Mouse (Mus musculus) liver, embryonic 11.5 days (tissue): ENCODE measurements around the gene Nktr. TPM values are rescaled to one million over a fixed set of nuclear protein-coding genes. Genes with fewer than 3 reads are reported as not detected.

Source experiments
- ATAC-seq: fragments of 200-750 bp; cut with Nextera tagmentation; replicated peaks from 2 replicates; pipeline ENCODE4 v1.8.0; 2017; ENCODE audit warnings: moderate number of reproducible peaks, mild to moderate bottlenecking, moderate TSS enrichment, moderate library complexity; ENCODE audit not compliant: low FRiP score
- DNase-seq: peaks from one replicate; pipeline ENCODE4 v3.0.0-alpha.2; 2017; ENCODE audit warnings: low spot score
- H3K27ac ChIP-seq: fragments of 300-500 bp; sonication (generic); 2 replicates; pipeline ENCODE4 v1.5.1; 2014; ENCODE audit warnings: mild to moderate bottlenecking, low read depth, low read length, control low read depth
- H3K27me3 ChIP-seq: fragments of 300-500 bp; sonication (generic); replicated peaks from 2 replicates; pipeline ENCODE4 v1.6.1; 2014; ENCODE audit warnings: low read length, mixed read lengths; ENCODE audit not compliant: control insufficient read depth, insufficient read depth
- H3K36me3 ChIP-seq: fragments of 300-500 bp; sonication (generic); 2 replicates; pipeline ENCODE4 v1.6.1; 2014; ENCODE audit warnings: mild to moderate bottlenecking, low read length, moderate library complexity, mixed read lengths; ENCODE audit not compliant: control insufficient read depth, insufficient read depth
- H3K4me1 ChIP-seq: fragments of 300-500 bp; sonication (generic); replicated peaks from 2 replicates; pipeline ENCODE4 v1.6.1; 2014; ENCODE audit warnings: low read length, mixed read lengths; ENCODE audit not compliant: control insufficient read depth, insufficient read depth
- H3K4me2 ChIP-seq: fragments of 300-500 bp; sonication (generic); 2 replicates; pipeline ENCODE4 v1.6.1; 2014; ENCODE audit warnings: mild to moderate bottlenecking, control low read depth, moderate library complexity
- H3K4me3 ChIP-seq: fragments of 300-500 bp; sonication (generic); 2 replicates; pipeline ENCODE4 v1.5.1; 2014; ENCODE audit warnings: low read depth, low read length, control low read depth
- H3K9ac ChIP-seq: fragments of 300-500 bp; sonication (generic); 2 replicates; pipeline ENCODE4 v1.6.1; 2014; ENCODE audit warnings: low read depth, low read length, control low read depth
- H3K9me3 ChIP-seq: fragments of 300-500 bp; sonication (generic); 2 replicates; pipeline ENCODE4 v1.6.1; 2016; ENCODE audit warnings: low read length, inconsistent platforms, mixed read lengths; ENCODE audit not compliant: control insufficient read depth
- WGBS: fragments of 180-500 bp; shearing (Covaris S2); extraction: QIAGEN DNeasy Blood & Tissue Kit; methylation state at CpG from one replicate; pipeline ENCODE4 v1.1.7; 2014; 5-methylcytosine and 5-hydroxymethylcytosine counted together
- polyA plus RNA-seq: library from polyadenylated mRNA; unstranded; fragments of >200 nt; fragmentation: Nextera tagmentation; extraction: Ambion mirVana; gene quantifications from 2 replicates; pipeline ENCODE4 v1.2.1, GENCODE M21; 2014

Nktr gene
- polyA plus RNA-seq, 1 experiment from 2014 or later = 48.2 TPM

DNA sequence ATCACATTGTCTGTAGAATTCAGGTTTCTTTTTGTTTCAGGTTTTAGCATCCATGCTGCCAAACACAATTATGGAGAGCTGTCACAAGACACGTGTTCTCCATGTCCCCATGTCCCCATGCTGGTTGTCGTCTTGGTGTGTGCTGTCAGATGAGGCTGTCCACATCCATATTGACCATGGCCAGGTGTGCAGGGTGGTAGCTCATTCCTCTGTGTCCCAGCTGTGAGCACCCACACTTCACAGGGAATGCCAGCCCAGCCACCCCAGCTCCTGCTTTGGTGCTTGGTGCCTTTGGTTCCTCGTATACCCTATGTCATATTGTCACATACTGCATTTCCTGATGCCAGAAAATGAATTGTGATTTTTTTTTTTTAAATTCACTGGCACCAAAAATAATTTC is 35.7 kb downstream of the Nktr start:
- H3K4me1 ChIP-seq = peaks cover 5% of the 10 kb centered on the region; the same call in 1 of the 2 replicates
- peaks cover 48% of the 10 kb centered on the region for H3K36me3 ChIP-seq
- ATAC-seq = no peak
- no peak overlapping the region for H3K9ac ChIP-seq
- no peak overlapping the region for H3K4me3 ChIP-seq
- 91% methylated on average over 3 of the region's 3 CpGs for WGBS
- H3K27ac ChIP-seq = no peak overlapping the region
- no peak overlapping the region for H3K4me2 ChIP-seq
- H3K9me3 ChIP-seq = no peaks in the 10 kb centered on the region
- peaks cover 11% of the 10 kb centered on the region for H3K27me3 ChIP-seq
- DNase-seq = peak; percentile 22

DNA sequence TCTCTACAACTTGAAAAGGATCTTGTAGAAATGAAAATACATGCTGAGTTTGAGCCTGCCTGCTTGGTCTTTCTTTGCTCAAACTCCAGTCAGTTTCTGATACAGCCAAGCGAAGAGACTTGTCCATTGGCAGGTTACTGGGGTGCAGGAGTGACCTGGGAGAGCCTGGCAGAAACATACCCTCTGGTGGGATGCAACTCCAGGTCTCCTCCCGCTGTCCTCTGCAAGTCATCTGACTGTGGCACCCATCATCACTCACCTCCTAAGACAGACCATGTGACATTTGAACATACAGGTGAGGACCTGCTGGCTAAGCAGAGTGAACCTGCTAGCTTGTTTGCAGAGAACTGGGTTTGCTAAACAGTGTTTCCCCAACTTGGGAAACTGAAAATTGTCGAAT is 37.8 kb downstream of the Nktr start:
- no peak overlapping the region for H3K4me2 ChIP-seq
- no peak overlapping the region for H3K4me3 ChIP-seq
- 84% methylated on average over 3 of the region's 3 CpGs for WGBS
- DNase-seq (no peak), ATAC-seq (no peak)
- no peak overlapping the region for H3K9ac ChIP-seq
- H3K9me3 ChIP-seq = no peaks in the 10 kb centered on the region
- no peak overlapping the region for H3K27ac ChIP-seq
- H3K4me1 ChIP-seq = peaks cover 12% of the 10 kb centered on the region
- peaks cover 32% of the 10 kb centered on the region for H3K27me3 ChIP-seq
- peaks cover 32% of the 10 kb centered on the region for H3K36me3 ChIP-seq

GRCm38 (mm10) chr9:121757432-121757831 is 38.5 kb downstream of the Nktr start:
- DNase-seq = no peak
- no peak for ATAC-seq
- WGBS = 37% methylated on average over 3 of the region's 3 CpGs

GRCm38 (mm10) chr9:121757835-121758814 is 39.2 kb downstream of the Nktr start:
- Histone ChIP-seq H3K27me3 (peaks cover 32% of the 10 kb centered on the region), H3K4me1 (peaks cover 12% of the 10 kb centered on the region), H3K9me3 (no peaks in the 10 kb centered on the region), H3K4me2 (peak overlapping the region; percentile 94), H3K36me3 (peaks cover 28% of the 10 kb centered on the region), H3K4me3 (peak overlapping the region; percentile 73; the same call in 1 of the 2 replicates), H3K9ac (peak overlapping the region; percentile 74; the same call in 1 of the 2 replicates), H3K27ac (no peak overlapping the region)
- ATAC-seq (no peak), DNase-seq (no peak)
- WGBS = 55% methylated on average over 10 of the region's 10 CpGs

More at GRCm38 (mm10) chr9:121757432-121757831, 38.5 kb downstream of the Nktr start:
- H3K36me3 ChIP-seq = peaks cover 27% of the 10 kb centered on the region
- H3K4me3 ChIP-seq = no peak overlapping the region
- H3K9me3 ChIP-seq = no peaks in the 10 kb centered on the region
- H3K4me2 ChIP-seq = no peak overlapping the region
- no peak overlapping the region for H3K9ac ChIP-seq
- H3K4me1 ChIP-seq = peaks cover 12% of the 10 kb centered on the region
- H3K27me3 ChIP-seq = peaks cover 32% of the 10 kb centered on the region
- no peak overlapping the region for H3K27ac ChIP-seq

GRCm38 (mm10) chr9:121759091-121760081 is 40.4 kb downstream of the Nktr start, which contains the start of gene Zfp651:
TSS of gene Zfp651 (plus strand) at chr9:121759330.
- Histone ChIP-seq H3K27ac (peak within 1 kb of the TSS; percentile 74), H3K4me2 (peak within 1 kb of the TSS; percentile 94), H3K4me1 (peaks cover 12% of the 10 kb centered on the region), H3K36me3 (peaks cover 24% of the 10 kb centered on the region), H3K4me3 (peak within 1 kb of the TSS; percentile 73), H3K27me3 (peaks cover 32% of the 10 kb centered on the region), H3K9ac (peak within 1 kb of the TSS; percentile 74), H3K9me3 (no peaks in the 10 kb centered on the region)
- ATAC-seq (peak; percentile 59), DNase-seq (peak; percentile 74)
- WGBS = under 1% methylated on average over 76 of the region's 97 CpGs

DNA sequence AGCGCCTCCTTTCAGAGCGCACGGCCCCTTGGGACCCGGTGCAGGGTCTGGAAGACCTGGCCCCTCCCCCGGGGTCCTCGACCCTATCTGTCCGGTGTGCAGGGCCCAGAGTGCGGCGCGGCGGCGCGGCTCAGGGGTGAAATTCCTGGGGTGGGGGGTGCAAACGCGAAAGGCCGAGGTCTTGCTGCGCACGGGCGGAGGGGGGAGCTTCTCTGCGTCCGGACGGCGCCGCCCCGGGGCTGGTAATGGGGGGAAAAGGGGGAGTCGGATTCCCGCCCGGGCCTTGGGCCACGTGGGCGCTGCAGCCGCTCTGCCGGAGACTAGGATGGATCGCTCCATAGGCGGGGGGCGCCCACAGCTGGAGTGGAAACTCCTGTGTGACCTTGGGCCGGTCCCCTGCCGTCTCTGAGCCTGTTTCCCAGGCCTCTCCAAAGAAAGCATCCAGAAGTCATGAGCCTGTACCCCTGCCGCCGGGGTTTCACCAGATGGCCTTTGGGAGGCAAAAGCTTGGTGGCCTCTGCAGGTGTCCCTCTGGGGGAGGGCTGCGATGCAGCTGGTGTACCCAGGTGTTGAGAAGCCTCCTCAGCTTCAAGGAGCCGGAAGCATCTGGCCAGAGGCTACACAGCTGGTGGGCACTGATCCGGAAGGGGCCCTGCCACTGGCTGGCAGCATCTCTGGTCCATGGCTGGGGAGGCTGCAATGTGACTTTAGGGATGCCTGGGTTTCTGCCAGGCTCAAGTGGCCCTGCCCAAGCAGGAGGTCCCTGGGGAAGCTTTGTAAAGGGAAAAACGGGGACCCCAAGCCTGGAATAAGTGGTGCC is 41.5 kb downstream of the Nktr start:
- peak overlapping the region; percentile 74 for H3K27ac ChIP-seq
- DNase-seq = peak; percentile 67
- WGBS = 3% methylated on average over 43 of the region's 43 CpGs

GRCm38 (mm10) chr9:121761091-121761665 is 42.2 kb downstream of the Nktr start:
- Histone ChIP-seq H3K4me2 (peak overlapping the region; percentile 94), H3K4me3 (peak overlapping the region; percentile 73), H3K27me3 (peaks cover 32% of the 10 kb centered on the region), H3K4me1 (peaks cover 12% of the 10 kb centered on the region), H3K9ac (no peak overlapping the region), H3K27ac (no peak overlapping the region), H3K36me3 (peaks cover 9% of the 10 kb centered on the region; the same call in 1 of the 2 replicates), H3K9me3 (no peaks in the 10 kb centered on the region)
- 69% methylated on average over 10 of the region's 10 CpGs for WGBS
- ATAC-seq = no peak
- DNase-seq = no peak

More for the DNA sequence above, 41.5 kb downstream of the Nktr start:
- Histone ChIP-seq H3K4me2 (peak overlapping the region; percentile 94), H3K9me3 (no peaks in the 10 kb centered on the region), H3K9ac (peak overlapping the region; percentile 74), H3K4me3 (peak overlapping the region; percentile 73), H3K36me3 (peaks cover 14% of the 10 kb centered on the region; the same call in 1 of the 2 replicates), H3K27me3 (peaks cover 32% of the 10 kb centered on the region), H3K4me1 (peaks cover 12% of the 10 kb centered on the region)
- ATAC-seq = peak; percentile 34; the same call in 1 of the 2 replicates
